Mouse (Mus musculus) heart, embryonic 12.5 days (tissue): Measurements from ENCODE around the gene Iqce. TPM values are rescaled to one million over a fixed set of nuclear protein-coding genes. Genes with fewer than 3 reads are reported as not detected.

Experiments
- polyA plus RNA-seq: library from polyadenylated mRNA; unstranded; fragments of >200 nt; fragmentation: Nextera tagmentation; extraction: Ambion mirVana; gene quantifications from 2 replicates; pipeline ENCODE4 v1.2.1, GENCODE M21; 2016

The Iqce gene
- polyA plus RNA-seq, 1 experiment from 2014 or later, result 12.4 TPM

Other genes with a start within 250 kb of the Iqce start
- gene Chst12, start 196.8 kb downstream of the Iqce start, polyA plus RNA-seq, result 22.5 TPM in 2 replicates
- gene Grifin, start 137.3 kb downstream of the Iqce start, polyA plus RNA-seq, result 0.31 TPM in 1 of 2 replicates, not detected in the other
- 2.9 and 4.3 TPM in 2 replicates for gene Lfng, start 95.1 kb downstream of the Iqce start, polyA plus RNA-seq
- gene Ttyh3, start 53.3 kb downstream of the Iqce start, polyA plus RNA-seq, result 36.3 and 38.0 TPM in 2 replicates
- 14.6 and 15.5 TPM in 2 replicates for gene Brat1, start 2.6 kb upstream of the Iqce start, polyA plus RNA-seq
- 0.40 and 0.59 TPM in 2 replicates for gene Amz1, start 21.7 kb upstream of the Iqce start, polyA plus RNA-seq
- gene Gna12, start 128.1 kb upstream of the Iqce start, polyA plus RNA-seq, result 48.5 and 50.6 TPM in 2 replicates